Mouse (Mus musculus) kidney, adult 2 months (tissue): ENCODE results near the gene 0610030E20Rik. TPM values are rescaled to one million over a fixed set of nuclear protein-coding genes. Genes with fewer than 3 reads are reported as not detected.

Source experiments
- DNase-seq: peaks from one replicate; pipeline ENCODE4 v3.0.0; 2021
- H3K27ac ChIP-seq: fragments of 200-500 bp; 2 replicates; pipeline ENCODE4 v1.5.1; 2012; ENCODE audit warnings: low read depth, low read length, control low read depth, inconsistent platforms; ENCODE audit not compliant: insufficient read depth
- H3K27me3 ChIP-seq: fragments of 200-500 bp; replicated peaks from 2 replicates; pipeline ENCODE4 v1.6.1; 2012; ENCODE audit warnings: mild to moderate bottlenecking, moderate library complexity, low read length, inconsistent platforms; ENCODE audit not compliant: control insufficient read depth, insufficient read depth
- H3K36me3 ChIP-seq: fragments of 200-500 bp; 2 replicates; pipeline ENCODE4 v1.6.1; 2012; ENCODE audit warnings: mild to moderate bottlenecking, moderate library complexity, low read length, inconsistent platforms; ENCODE audit not compliant: control insufficient read depth, insufficient read depth
- H3K4me1 ChIP-seq: fragments of 200-500 bp; 2 replicates; pipeline ENCODE4 v1.6.1; 2011; ENCODE audit warnings: low read length; ENCODE audit not compliant: control insufficient read depth, insufficient read depth
- H3K4me3 ChIP-seq: fragments of 200-500 bp; 2 replicates; pipeline ENCODE4 v1.5.1; 2011; ENCODE audit warnings: mild to moderate bottlenecking, low read depth, low read length, control low read depth; ENCODE audit not compliant: insufficient read depth
- CTCF ChIP-seq: fragments of 200-500 bp; conservative IDR thresholded peaks from 2 replicates; pipeline ENCODE4 v1.5.1; 2011; ENCODE audit warnings: low read depth, mild to moderate bottlenecking, control low read depth, low read length, moderate library complexity, mixed read lengths; ENCODE audit not compliant: insufficient read depth, insufficient read length
- POLR2A ChIP-seq: fragments of 200-500 bp; IDR thresholded peaks from one replicate; pipeline ENCODE4 v1.6.1; 2011; ENCODE audit warnings: low read depth, low read length, control low read depth
- WGBS: fragments of 180-500 bp; shearing (Covaris S2); methylation state at CpG from one replicate; pipeline ENCODE4 v1.1.7; 2018; 5-methylcytosine and 5-hydroxymethylcytosine counted together
- polyA plus RNA-seq: library from polyadenylated mRNA; depleted of rRNA; stranded (reverse); fragments of >200 nt; gene quantifications from 2 replicates; pipeline ENCODE4 v1.2.3, GENCODE M21; 2012

0610030E20Rik gene
- polyA plus RNA-seq, 1 experiment: 15.1 TPM

DNA sequence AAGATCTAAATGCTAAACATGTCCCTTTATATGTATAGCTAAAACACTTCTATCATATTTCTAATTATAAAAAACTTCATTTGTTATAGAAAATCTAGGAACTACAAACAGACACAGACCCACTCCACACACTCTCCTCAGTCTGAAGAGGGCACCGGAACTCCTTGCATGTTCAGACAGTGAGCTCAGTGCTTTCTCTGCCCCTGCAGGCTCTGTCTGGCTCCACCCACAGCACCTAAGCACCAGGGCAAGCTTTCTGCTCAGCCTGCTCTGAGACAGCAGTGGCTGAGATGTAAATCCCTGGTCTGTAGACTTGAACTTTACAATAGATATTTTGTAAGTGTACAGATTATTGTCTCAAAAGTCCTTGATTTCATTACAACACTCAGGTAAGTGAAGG, 31.1 kb upstream of the 0610030E20Rik start:
- no peak for DNase-seq
- Histone ChIP-seq H3K27me3 (no peaks in the 10 kb centered on the region), H3K36me3 (0 out of 2 replicates have a peak, but pooled peaks cover 3% of the 10 kb centered on the region), H3K4me3 (no peak overlapping the region), H3K27ac (no peak overlapping the region), H3K4me1 (no peaks in the 10 kb centered on the region; the same call in 1 of the 2 replicates)
- TF ChIP-seq POLR2A (no peak), CTCF (no peak)
- 66% methylated on average over 1 of the region's 1 CpGs for WGBS

DNA sequence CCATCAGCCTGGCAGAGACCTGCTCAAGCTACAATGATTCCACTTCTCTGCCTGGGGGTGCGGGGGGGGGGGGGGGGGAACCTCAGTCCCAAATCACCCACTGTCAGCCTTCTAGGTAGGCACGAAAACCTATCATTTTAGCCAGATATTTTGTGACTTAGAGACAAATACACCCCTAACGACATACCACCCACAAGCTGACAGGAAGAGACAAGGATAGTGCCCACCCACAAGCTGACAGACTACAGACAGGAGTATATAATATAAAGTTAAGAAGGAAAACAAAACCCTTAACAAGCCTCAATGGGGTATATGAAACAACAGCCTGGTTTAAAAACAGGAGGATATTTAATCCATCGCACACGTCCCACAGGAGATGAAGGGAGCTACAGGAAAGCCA, 28.7 kb upstream of the 0610030E20Rik start:
- TF ChIP-seq CTCF: no peak
- no peak for TF ChIP-seq POLR2A

DNA sequence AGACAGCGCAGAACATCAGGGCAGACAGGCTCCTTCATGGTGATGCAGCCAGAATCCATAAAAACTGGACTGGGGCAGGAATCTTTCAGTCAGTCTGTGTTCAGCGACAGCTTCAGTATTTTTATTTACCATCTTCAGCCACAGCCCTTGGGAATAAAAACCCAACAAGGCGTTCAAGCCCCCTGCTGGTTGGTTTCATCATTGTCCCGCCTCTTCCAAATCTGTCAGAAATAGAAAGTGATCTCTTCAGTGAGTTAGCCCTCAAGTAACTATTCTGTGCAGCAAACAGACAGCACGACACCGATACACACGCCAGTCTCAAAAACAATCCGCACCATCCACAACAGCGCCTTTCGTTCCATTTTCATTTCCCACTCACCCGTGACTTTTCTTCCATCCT, 28.1 kb upstream of the 0610030E20Rik start:
- WGBS: 73% methylated on average over 11 of the region's 11 CpGs
- peak; percentile 57 for DNase-seq
- peak; percentile 39; the same call in 1 of the 2 replicates for TF ChIP-seq CTCF
- no peak for TF ChIP-seq POLR2A
- no peak overlapping the region for H3K4me3 ChIP-seq
- H3K27ac ChIP-seq: no peak overlapping the region
- H3K27me3 ChIP-seq: no peaks in the 10 kb centered on the region
- H3K4me1 ChIP-seq: no peaks in the 10 kb centered on the region; the same call in 1 of the 2 replicates
- peaks cover 3% of the 10 kb centered on the region; the same call in 1 of the 2 replicates for H3K36me3 ChIP-seq

More for the DNA sequence above, 28.7 kb upstream of the 0610030E20Rik start:
- 79% methylated on average over 5 of the region's 5 CpGs for WGBS
- Histone ChIP-seq H3K4me1 (no peaks in the 10 kb centered on the region; the same call in 1 of the 2 replicates), H3K36me3 (peaks cover 3% of the 10 kb centered on the region; the same call in 1 of the 2 replicates), H3K27ac (no peak overlapping the region), H3K27me3 (no peaks in the 10 kb centered on the region), H3K4me3 (no peak overlapping the region)
- no peak for DNase-seq

DNA sequence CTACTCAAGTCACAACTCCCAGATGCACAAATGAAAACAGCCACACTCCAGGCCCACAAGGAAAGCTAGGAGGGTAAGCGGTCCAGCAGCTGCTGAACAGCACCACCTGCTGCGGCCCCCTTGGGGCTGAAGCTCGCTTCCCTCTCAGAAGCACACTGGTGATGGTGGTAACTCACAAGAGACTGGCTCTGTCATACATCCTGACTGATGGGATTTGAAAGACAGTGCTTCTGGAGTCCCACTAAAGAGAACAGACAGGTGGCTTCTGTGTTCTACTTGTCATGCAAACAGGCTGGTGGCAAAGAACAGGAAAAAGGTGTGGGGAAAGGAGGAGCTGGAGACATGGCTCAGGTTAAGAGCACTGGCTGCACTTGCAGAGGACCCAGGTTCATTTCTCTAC, 24.2 kb upstream of the 0610030E20Rik start:
- no peak overlapping the region for H3K4me3 ChIP-seq
- H3K27ac ChIP-seq: no peak overlapping the region
- peaks cover 10% of the 10 kb centered on the region for H3K36me3 ChIP-seq
- over 99% methylated on average over 3 of the region's 3 CpGs for WGBS
- H3K27me3 ChIP-seq: no peaks in the 10 kb centered on the region
- no peaks in the 10 kb centered on the region for H3K4me1 ChIP-seq
- DNase-seq: no peak
- no peak for TF ChIP-seq CTCF
- TF ChIP-seq POLR2A: no peak

DNA sequence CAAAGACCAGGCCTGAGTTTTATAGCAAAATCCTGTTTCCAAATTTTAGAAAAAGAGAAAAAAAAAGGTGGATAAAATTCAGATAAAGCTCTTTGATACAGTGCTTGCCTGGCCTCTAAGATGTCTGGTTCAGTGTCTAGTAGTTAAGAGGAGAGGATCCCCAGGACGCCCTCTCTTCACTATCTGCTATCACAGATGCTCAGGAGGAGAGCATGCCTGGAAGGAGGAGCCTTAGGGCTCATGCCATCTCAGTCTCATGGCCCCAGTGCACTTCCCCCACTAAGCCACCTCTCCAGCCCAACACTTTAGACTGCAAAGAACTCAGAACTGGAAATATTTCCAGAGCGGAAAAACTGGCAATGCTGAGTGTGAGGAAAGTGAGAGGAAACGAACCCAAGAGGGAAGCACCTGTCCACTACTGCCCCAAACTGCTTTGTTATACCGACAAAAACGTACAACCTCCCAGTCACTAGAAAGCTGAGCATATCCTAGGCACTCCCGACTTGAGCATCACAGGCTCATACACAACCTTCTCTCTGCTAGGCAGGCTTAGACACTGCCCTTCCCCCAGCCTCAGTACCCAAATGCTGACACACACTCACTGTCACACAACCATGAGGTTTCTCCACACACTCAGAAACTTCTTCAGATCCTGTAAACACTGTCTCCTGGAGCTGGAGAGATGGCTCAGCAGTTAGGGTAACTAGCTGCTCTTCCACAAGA, 23.2 kb upstream of the 0610030E20Rik start:
- Histone ChIP-seq H3K27me3 (no peaks in the 10 kb centered on the region), H3K4me3 (no peak overlapping the region), H3K4me1 (no peaks in the 10 kb centered on the region), H3K36me3 (peaks cover 18% of the 10 kb centered on the region), H3K27ac (no peak overlapping the region)
- no peak for DNase-seq
- WGBS: 90% methylated on average over 6 of the region's 6 CpGs
- TF ChIP-seq POLR2A (no peak), CTCF (no peak)

DNA sequence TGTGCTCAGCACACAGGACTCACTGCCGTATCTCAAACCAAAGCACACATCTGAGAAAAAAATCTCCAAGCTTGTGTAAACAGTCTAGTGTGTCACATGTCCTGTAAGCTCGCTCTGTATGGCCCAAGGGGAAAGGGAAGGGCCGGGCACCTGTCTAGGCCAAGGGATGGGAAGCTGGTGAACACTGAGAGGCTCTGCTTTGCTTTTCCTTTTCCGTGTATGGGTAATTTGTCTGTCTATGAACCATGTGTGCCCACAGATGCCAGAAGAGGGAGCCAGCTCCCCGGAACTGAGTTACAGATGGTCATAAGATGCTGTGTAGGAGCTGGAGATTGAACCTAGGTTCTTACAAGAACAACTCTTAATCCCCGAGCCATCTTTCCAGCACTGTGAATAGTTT, 20.8 kb upstream of the 0610030E20Rik start:
- TF ChIP-seq POLR2A (no peak), CTCF (peak; percentile 77)
- peak; percentile 80 for DNase-seq
- H3K27me3 ChIP-seq: no peaks in the 10 kb centered on the region
- 59% methylated on average over 6 of the region's 6 CpGs for WGBS
- H3K4me3 ChIP-seq: no peak overlapping the region
- H3K36me3 ChIP-seq: peaks cover 19% of the 10 kb centered on the region
- no peaks in the 10 kb centered on the region for H3K4me1 ChIP-seq
- no peak overlapping the region for H3K27ac ChIP-seq

DNA sequence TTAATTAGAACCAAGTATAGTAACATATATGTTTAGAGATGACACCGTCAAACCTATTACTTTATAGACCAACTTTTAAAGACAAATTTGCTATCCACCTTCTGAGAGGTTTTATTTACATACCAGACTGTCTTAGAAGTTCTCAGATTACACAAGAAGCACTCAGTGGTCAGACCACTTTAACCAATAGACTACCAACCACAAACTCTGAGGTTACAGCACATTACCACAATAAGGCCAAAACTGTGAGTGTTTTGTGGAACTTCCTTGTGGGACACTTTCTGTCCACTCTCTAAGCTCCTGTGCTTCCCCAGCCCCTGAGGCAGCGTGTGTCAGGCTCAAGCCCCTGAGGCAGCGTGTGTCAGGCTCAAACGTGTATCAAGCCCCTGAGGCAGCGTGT, 18.1 kb upstream of the 0610030E20Rik start:
- no peak overlapping the region for H3K27ac ChIP-seq
- no peak overlapping the region for H3K4me3 ChIP-seq
- no peaks in the 10 kb centered on the region for H3K4me1 ChIP-seq
- 90% methylated on average over 5 of the region's 5 CpGs for WGBS
- TF ChIP-seq POLR2A: no peak
- TF ChIP-seq CTCF: no peak
- H3K27me3 ChIP-seq: no peaks in the 10 kb centered on the region
- no peak for DNase-seq
- peaks cover 19% of the 10 kb centered on the region for H3K36me3 ChIP-seq
